In genomic region chr4:84247356-84247755, GRCm38 (mm10) we compare ENCODE assay signal across 13 mouse cellular contexts.
"Had no signal": no experiment of that assay in that cellular context is flagged by ENCODE, and none has a peak within 500 bp of the region (broad histone marks: within the 10 kb centered on the region; RNA-seq: fewer than 3 reads in every experiment).

No protein-coding gene starts in this region.

- H3K27me3 ChIP-seq: limb, embryonic 12.5 days; neural tube, embryonic 13.5 days had no signal

- H3K36me3 ChIP-seq: limb, embryonic 12.5 days; neural tube, embryonic 13.5 days had no signal

- H3K9ac ChIP-seq: limb, embryonic 12.5 days; liver, embryonic 14.5 days; neural tube, embryonic 13.5 days had no signal

- H3K9me3 ChIP-seq: limb, embryonic 12.5 days; neural tube, embryonic 13.5 days had no signal

- H3K4me1 ChIP-seq: neural tube, embryonic 13.5 days had no signal

- H3K27ac ChIP-seq: left cerebral cortex, adult 2 months; liver, embryonic 14.5 days; neural tube, embryonic 13.5 days; stomach, postnatal 0 days had no signal

- H3K4me3 ChIP-seq: left cerebral cortex, adult 2 months; limb, embryonic 12.5 days; neural tube, embryonic 13.5 days had no signal

- H3K4me2 ChIP-seq: limb, embryonic 12.5 days; neural tube, embryonic 13.5 days had no signal

- DNase-seq: kidney, adult 2 months; kidney, postnatal 25 days; lung, adult 18-20 months; midbrain, embryonic 14.5 days; retina, postnatal 1 day; right cerebral cortex, postnatal 4 days; thymus, adult 18-20 months; thymus, postnatal 14 days had no signal
